Mouse (Mus musculus) myocyte (in vitro differentiated cells): ENCODE measurements around the gene Syngr1. TPM values are rescaled to one million over a fixed set of nuclear protein-coding genes. Genes with fewer than 3 reads are reported as not detected.

Experiments
- H3K27me3 ChIP-seq: one replicate; pipeline ENCODE4 v1.6.1; 2011; ENCODE audit not compliant: control insufficient read depth, insufficient read depth, insufficient read length
- H3K36me3 ChIP-seq: one replicate; pipeline ENCODE4 v1.6.1; 2011; ENCODE audit not compliant: control insufficient read depth, insufficient read depth
- H3K4me2 ChIP-seq: one replicate; pipeline ENCODE4 v1.6.1; 2011; ENCODE audit warnings: low read depth, control low read depth
- H3K4me3 ChIP-seq: one replicate; pipeline ENCODE4 v1.5.1; 2011; ENCODE audit warnings: mild to moderate bottlenecking, control low read depth, moderate library complexity
- H3K79me2 ChIP-seq: one replicate; pipeline ENCODE4 v1.6.1; 2011; ENCODE audit not compliant: control insufficient read depth, insufficient read depth
- H3ac ChIP-seq: one replicate; pipeline ENCODE4 v1.6.1; 2011; ENCODE audit not compliant: control insufficient read depth, insufficient read length
- CEBPB ChIP-seq: IDR thresholded peaks from 2 replicates; pipeline ENCODE4 v1.6.1; 2011; ENCODE audit warnings: mild to moderate bottlenecking, moderate library complexity; ENCODE audit not compliant: poor library complexity, insufficient read depth, severe bottlenecking
- E2F4 ChIP-seq: IDR thresholded peaks from one replicate; pipeline ENCODE4 v1.6.1; 2011; ENCODE audit warnings: mild to moderate bottlenecking, control low read depth, moderate library complexity; ENCODE audit not compliant: insufficient read depth
- MAX ChIP-seq: IDR thresholded peaks from one replicate; pipeline ENCODE4 v1.6.1; 2011; ENCODE audit warnings: low read depth, mild to moderate bottlenecking, control low read depth
- MYOD1 ChIP-seq, 3 experiments: IDR thresholded peaks; one replicate each; pipeline ENCODE4 v1.6.1; 2011; ENCODE audit warnings: control low read depth in 2 of 3, low read depth in 2 of 3, mild to moderate bottlenecking in 2 of 3, moderate library complexity in 1 of 3; ENCODE audit not compliant: insufficient read length in 2 of 3, control insufficient read depth in 1 of 3
- MYOG ChIP-seq, 3 experiments: IDR thresholded peaks; one replicate each; pipeline ENCODE4 v1.6.1; 2011; ENCODE audit warnings: control low read depth in 2 of 3, low read depth in 2 of 3, mild to moderate bottlenecking in 2 of 3; ENCODE audit not compliant: insufficient read length in 2 of 3, control insufficient read depth in 1 of 3, insufficient read depth in 1 of 3
- POLR2A ChIP-seq: IDR thresholded peaks from one replicate; pipeline ENCODE4 v1.6.1; 2011; ENCODE audit warnings: low read depth, mild to moderate bottlenecking, control low read depth, moderate library complexity; ENCODE audit not compliant: insufficient read length
- POLR2AphosphoS2 ChIP-seq: IDR thresholded peaks from one replicate; pipeline ENCODE4 v1.6.1; 2011; ENCODE audit warnings: low read depth, control low read depth; ENCODE audit not compliant: insufficient read length
- REST ChIP-seq: IDR thresholded peaks from one replicate; pipeline ENCODE4 v1.6.1; 2011; ENCODE audit warnings: mild to moderate bottlenecking, control low read depth, moderate library complexity; ENCODE audit not compliant: insufficient read depth, insufficient read length
- SRF ChIP-seq: IDR thresholded peaks from one replicate; pipeline ENCODE4 v1.6.1; 2011; ENCODE audit warnings: low read depth; ENCODE audit not compliant: control insufficient read depth, insufficient read length
- TCF12 ChIP-seq: IDR thresholded peaks from one replicate; pipeline ENCODE4 v1.6.1; 2011; ENCODE audit warnings: mild to moderate bottlenecking, control low read depth; ENCODE audit not compliant: poor library complexity, insufficient read depth, severe bottlenecking
- TCF3 ChIP-seq: IDR thresholded peaks from one replicate; pipeline ENCODE4 v1.6.1; 2011; ENCODE audit warnings: low read depth, control low read depth; ENCODE audit not compliant: insufficient read length
- USF1 ChIP-seq: IDR thresholded peaks from one replicate; pipeline ENCODE4 v1.6.1; 2011; ENCODE audit warnings: low read depth, mild to moderate bottlenecking, control low read depth, moderate library complexity
- polyA plus RNA-seq: library from polyadenylated mRNA; unstranded; fragments of >200 nt; fragmentation: generic; extraction: Trizol; gene quantifications from one replicate; pipeline ENCODE4 v1.2.1, GENCODE M21; 2012; ENCODE audit warnings: missing spikeins

Gene Syngr1
- polyA plus RNA-seq, 1 experiment, result 54.7 TPM

DNA sequence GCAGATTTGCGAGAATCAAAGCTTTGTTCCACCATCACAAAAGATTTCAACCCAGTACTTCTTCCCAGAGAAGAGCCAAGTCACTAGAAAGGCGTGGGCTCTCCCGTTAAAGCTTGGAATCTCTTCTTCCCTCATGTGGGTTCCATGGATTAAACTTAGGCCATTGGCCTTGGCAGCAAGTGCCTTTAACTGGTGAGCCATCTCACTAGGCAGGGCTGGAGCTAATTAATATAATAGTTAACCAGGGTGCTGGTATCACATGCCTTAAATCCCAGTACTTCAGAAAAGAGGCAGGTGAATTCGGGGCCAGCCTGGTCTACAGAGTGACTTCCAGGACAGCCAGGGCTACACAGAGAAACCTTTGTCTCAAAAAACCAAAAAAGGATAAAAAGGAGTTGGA is 33.5 kb downstream of the Syngr1 start:
- Histone ChIP-seq H3K4me3 (no peak overlapping the region), H3ac (no peak overlapping the region), H3K79me2 (no peaks in the 10 kb centered on the region), H3K4me2 (no peak overlapping the region), H3K27me3 (no peaks in the 10 kb centered on the region), H3K36me3 (no peaks in the 10 kb centered on the region)
- TF ChIP-seq POLR2A (no peak), POLR2AphosphoS2 (no peak)

DNA sequence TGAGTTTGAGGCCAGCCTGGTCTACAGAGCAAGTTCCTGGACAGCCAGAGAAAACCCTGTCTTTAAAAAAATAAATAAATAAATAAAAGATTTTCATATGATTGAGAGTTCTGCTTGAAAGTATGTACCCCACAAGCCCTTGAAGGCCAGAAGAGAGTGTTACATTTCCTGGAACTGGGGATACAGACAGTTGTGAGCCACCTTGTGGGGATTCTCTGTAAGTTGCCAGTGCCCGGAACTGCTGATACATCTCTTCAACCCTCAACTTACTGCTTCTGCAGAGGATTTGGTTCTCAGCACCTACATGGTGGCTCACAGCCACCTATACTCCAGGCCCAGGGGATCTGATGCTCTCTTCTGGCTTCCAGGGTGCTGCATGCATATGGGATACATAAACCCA is 36.1 kb downstream of the Syngr1 start:
- Histone ChIP-seq H3K4me2 (no peak overlapping the region), H3K4me3 (no peak overlapping the region), H3K36me3 (no peaks in the 10 kb centered on the region), H3K27me3 (no peaks in the 10 kb centered on the region), H3ac (no peak overlapping the region), H3K79me2 (no peaks in the 10 kb centered on the region)
- TF ChIP-seq E2F4 (no peak), SRF (no peak), TCF3 (no peak), CEBPB (no peak), POLR2A (no peak), MYOD1 (IDR thresholded peaks at IDR 0.05; ENCODE audit: control insufficient read depth in 1 of 3, insufficient read length in 2 of 3, low read depth in 2 of 3) (no peak), MAX (no peak), MYOG (IDR thresholded peaks at IDR 0.05; ENCODE audit: control insufficient read depth in 1 of 3, insufficient read depth in 1 of 3, insufficient read length in 2 of 3, low read depth in 2 of 3) (no peak), REST (no peak), USF1 (no peak), TCF12 (no peak)

DNA sequence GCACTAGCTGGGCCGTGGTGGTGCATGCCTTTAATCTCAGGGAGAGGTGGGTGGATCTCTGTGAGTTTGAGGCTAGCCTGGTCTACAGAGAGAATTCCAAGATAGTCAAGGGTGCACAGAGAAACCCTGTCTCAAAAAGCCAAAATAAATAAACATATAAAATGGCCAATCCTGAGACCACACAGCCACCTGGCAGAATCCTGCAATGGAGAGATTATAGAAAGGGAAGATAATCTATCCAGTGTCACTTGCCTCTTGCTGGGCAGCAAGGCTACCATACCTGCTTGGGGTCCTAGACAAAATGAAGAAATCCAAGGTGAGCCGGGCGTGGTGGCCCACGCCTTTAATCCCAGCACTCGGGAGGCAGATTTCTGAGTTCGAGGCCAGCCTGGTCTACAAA is 38.8 kb downstream of the Syngr1 start:
- H3K4me3 ChIP-seq, result no peak overlapping the region
- no peak overlapping the region for H3ac ChIP-seq
- no peak overlapping the region for H3K4me2 ChIP-seq
- no peaks in the 10 kb centered on the region for H3K36me3 ChIP-seq
- H3K79me2 ChIP-seq, result peaks cover 17% of the 10 kb centered on the region
- H3K27me3 ChIP-seq, result no peaks in the 10 kb centered on the region
- TF ChIP-seq POLR2A (no peak), MYOD1 (IDR thresholded peaks at IDR 0.05; ENCODE audit: control insufficient read depth in 1 of 3, insufficient read length in 2 of 3, low read depth in 2 of 3) (no peak), SRF (no peak), E2F4 (no peak), CEBPB (no peak), POLR2AphosphoS2 (no peak), TCF12 (no peak), MYOG (IDR thresholded peaks at IDR 0.05; ENCODE audit: control insufficient read depth in 1 of 3, insufficient read depth in 1 of 3, insufficient read length in 2 of 3, low read depth in 2 of 3) (no peak)

DNA sequence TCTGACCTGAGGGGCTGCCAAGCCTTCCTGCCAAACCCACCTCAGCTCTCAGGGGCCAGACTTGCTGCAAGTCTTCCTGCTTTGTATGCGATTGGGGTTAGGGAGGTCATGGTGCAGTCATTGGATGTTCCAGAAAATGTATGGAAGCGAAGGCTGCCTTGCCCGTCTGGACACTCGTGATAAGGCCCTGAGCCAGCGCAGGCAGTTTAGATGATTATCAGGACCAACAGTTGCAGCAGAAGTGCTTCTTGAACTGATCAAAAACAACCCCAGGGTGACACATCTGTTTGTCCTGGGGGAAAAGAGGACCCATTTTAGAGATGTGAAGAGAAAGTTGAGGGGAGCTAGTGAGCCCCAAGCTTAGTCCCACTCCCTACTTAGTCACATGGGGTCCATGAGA is 39.6 kb downstream of the Syngr1 start:
- Histone ChIP-seq H3K4me3 (no peak overlapping the region), H3ac (no peak overlapping the region), H3K79me2 (peaks cover 25% of the 10 kb centered on the region), H3K27me3 (no peaks in the 10 kb centered on the region), H3K36me3 (no peaks in the 10 kb centered on the region), H3K4me2 (no peak overlapping the region)
- TF ChIP-seq CEBPB (no peak), MAX (no peak), MYOD1 (IDR thresholded peaks at IDR 0.05; ENCODE audit: control insufficient read depth in 1 of 3, insufficient read length in 2 of 3, low read depth in 2 of 3) (no peak), POLR2A (no peak), TCF12 (no peak), USF1 (no peak), TCF3 (no peak), SRF (no peak), REST (no peak), POLR2AphosphoS2 (no peak), MYOG (IDR thresholded peaks at IDR 0.05; ENCODE audit: control insufficient read depth in 1 of 3, insufficient read depth in 1 of 3, insufficient read length in 2 of 3, low read depth in 2 of 3) (no peak), E2F4 (no peak)

DNA sequence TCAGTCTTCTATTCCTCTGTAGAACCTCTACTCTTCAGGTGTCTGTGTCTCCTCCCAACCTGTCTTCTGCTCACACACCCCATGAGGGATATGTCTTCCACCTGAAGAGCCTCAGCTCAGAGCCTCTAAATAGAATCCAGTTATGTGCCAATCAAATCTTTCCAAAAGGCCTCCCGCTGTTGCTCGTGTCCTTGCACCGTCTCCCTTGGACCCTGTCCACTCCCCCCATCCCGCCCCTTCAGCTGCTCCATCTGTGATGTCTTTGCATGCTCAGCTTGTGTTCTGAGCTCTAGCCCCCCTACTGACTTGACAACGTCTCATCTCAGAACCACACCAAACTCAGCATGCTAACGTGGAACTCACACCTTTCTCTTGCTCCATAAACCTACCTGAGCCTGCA is 40.3 kb downstream of the Syngr1 start:
- Histone ChIP-seq H3K4me3 (no peak overlapping the region), H3K79me2 (peaks cover 32% of the 10 kb centered on the region), H3K4me2 (no peak overlapping the region), H3K36me3 (no peaks in the 10 kb centered on the region), H3ac (no peak overlapping the region), H3K27me3 (no peaks in the 10 kb centered on the region)
- TF ChIP-seq TCF3 (no peak), REST (no peak), TCF12 (no peak), MYOD1 (IDR thresholded peaks at IDR 0.05; ENCODE audit: control insufficient read depth in 1 of 3, insufficient read length in 2 of 3, low read depth in 2 of 3) (no peak), CEBPB (no peak)
